Mouse (Mus musculus) gastrocnemius, postnatal 14 days (tissue): ENCODE results near the gene Eif2d. TPM values are rescaled to one million over a fixed set of nuclear protein-coding genes. Genes with fewer than 3 reads are reported as not detected.

Experiments
- DNase-seq: peaks from one replicate; pipeline ENCODE4 v3.0.0; 2021; ENCODE audit warnings: mixed read lengths
- intact Hi-C: fragments of 180-260 bp; cut with DNase I; formaldehyde crosslinking; loops from one replicate; pipeline ENCODE4 v1.15.1; 2025; ENCODE audit warnings: low total_unique reads
- total RNA-seq, 2 experiments: library from RNA; stranded (reverse); gene quantifications; 2 replicates each; pipeline ENCODE4 v1.2.3; 2021

Eif2d gene
- total RNA-seq, 2 experiments from 2014 or later, result 23.1 to 26.1 TPM

DNA sequence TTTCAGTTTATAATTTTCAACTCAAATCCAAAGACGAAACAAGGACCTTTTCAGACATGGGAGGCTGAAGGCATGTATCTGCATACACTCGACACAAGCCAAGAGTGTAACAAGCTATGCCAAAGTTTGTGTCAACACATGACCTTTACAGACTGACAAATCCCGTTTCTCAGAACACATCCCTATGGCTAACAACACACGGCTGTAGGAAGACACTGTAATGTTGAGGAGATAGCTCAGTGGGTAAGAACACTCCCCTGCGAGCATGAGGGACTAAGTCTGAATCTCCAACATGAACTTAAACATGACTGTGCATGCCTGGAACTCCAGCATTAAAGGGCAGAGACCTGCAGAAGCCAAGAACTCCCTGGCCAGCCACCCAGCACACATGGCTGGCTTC, 53.4 kb downstream of the Eif2d start:
- intact Hi-C loops, result no loop called here

GRCm38 (mm10) chr1:131207531-131207930, 54.5 kb downstream of the Eif2d start:
- peak; percentile 77 for DNase-seq
- intact Hi-C loops, result no loop called here

More for the DNA sequence above, 53.4 kb downstream of the Eif2d start:
- no peak for DNase-seq

- DNase-seq, result no peak
- intact Hi-C loops, result no loop called here
Measured at GRCm38 (mm10) chr1:131208081-131208480, 55.1 kb downstream of the Eif2d start.

DNA sequence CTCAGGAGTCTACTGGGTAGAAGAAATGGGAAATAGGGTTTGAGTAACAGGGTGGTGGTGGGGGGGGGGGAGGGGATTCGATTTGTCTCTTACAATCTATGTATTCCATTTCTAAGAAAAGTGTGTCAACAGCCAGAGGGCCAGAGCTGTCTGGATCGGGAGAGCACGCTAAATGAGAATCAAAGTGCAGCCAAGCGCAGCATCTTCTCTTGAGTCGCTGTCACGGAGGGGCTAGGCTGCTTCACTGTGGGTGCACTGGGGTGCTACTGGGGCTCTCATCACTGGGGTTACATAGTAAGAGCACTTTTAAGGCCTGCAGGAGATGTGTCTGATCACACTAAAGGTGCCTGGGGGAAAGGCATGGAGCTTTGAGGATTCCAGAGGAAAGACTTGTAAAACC, 55.8 kb downstream of the Eif2d start:
- no peak for DNase-seq
- intact Hi-C loops, result no loop called here

- intact Hi-C loops, result no loop called here
- peak; percentile 38 for DNase-seq
Measured at GRCm38 (mm10) chr1:131209971-131210426, 57.0 kb downstream of the Eif2d start.

GRCm38 (mm10) chr1:131211655-131212054, 58.7 kb downstream of the Eif2d start:
- intact Hi-C loops, result no loop called here
- no peak for DNase-seq

- intact Hi-C loops, result no loop called here
Measured at GRCm38 (mm10) chr1:131212956-131213355, 60.0 kb downstream of the Eif2d start.

DNA sequence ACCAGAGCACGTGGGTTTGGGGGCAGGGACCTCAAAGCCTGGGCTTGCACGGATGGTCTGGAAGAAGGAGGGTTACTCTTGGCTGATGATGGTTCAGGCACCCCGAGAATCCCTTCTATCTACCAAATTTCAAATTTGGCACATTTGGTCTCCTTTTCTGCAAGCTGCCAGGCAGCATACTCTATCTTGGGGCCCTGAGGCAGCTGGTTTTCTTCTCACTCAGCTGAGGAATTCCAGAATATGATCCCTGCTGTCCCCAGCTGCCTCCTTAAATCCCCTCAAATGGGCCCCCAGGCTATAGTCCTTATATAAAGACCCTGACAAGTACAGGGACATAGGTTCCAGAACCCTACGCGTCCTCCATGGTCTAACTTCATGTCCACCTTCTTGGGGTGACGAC, 60.4 kb downstream of the Eif2d start:
- intact Hi-C loops, result no loop called here
- DNase-seq, result no peak

More at GRCm38 (mm10) chr1:131212956-131213355, 60.0 kb downstream of the Eif2d start:
- DNase-seq, result no peak

DNA sequence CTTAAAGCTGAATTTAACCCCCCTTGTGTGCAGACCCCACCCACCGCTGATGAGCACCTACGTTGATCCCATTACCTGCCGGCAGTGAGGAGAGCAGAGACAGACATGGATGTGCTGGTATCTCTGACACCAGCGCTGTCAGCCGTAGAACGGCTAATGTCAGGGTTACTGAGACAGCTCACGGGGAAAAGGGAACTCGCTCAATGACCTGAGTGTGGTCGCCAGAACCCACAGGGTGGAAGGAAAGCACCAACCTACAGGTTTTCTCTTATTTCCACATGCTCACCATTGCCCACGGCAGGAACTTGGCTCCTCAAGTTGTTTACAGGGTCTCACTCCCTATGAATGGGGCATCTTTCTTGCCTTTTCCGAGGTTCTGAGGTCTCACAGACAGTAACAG, 66.0 kb downstream of the Eif2d start:
- intact Hi-C loops, result no loop called here
- DNase-seq, result no peak

GRCm38 (mm10) chr1:131221822-131222590, 69.0 kb downstream of the Eif2d start:
- intact Hi-C loops, result no loop called here
- no peak for DNase-seq

DNA sequence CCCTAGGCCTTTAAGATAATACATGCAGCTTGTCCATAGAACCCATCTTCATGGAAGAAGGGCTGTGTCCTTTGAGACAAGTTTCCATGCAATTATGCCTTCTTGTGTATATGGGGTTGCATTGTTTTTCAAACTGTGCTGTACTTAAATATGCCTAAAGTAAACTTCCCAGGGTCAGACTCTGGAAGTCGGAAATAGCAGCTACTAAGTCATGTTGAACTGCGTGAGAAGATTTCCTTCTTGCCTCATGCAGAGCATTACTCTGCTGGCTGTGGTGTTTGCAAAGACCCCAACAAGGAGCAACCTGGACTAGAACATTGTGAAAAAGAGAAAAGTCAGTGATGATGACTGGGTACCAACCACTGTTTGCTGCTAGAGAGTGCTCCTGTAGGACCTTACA, 70.4 kb downstream of the Eif2d start:
- DNase-seq, result no peak
- intact Hi-C loops, result no loop called here

- no peak for DNase-seq
- intact Hi-C loops, result no loop called here
Measured at GRCm38 (mm10) chr1:131224848-131225471, 72.0 kb downstream of the Eif2d start.

GRCm38 (mm10) chr1:131228225-131228624, 75.2 kb downstream of the Eif2d start:
- intact Hi-C loops, result no loop called here
- DNase-seq, result no peak

DNA sequence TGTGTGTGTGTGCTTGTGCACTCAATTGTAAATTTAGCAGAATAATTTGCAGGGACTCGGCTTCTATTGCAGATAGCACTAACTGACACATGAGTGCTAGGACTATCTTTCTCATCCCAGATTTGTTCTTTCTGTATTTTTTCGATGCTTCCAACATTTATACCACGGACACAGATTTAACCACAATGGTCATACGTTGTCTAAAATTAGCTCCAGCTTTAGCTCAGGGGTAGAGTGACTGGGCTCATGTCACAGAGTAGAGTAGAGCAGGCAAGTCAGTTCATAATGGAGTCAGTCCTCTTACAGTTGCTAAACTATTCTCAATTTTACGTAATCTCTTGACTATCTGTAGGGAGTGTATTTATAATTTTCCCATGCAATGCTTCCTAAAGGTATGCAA, 75.7 kb downstream of the Eif2d start:
- intact Hi-C loops, result no loop called here
- no peak for DNase-seq

- intact Hi-C loops, result no loop called here
- DNase-seq, result no peak
Measured at GRCm38 (mm10) chr1:131233527-131233926, 80.5 kb downstream of the Eif2d start.

- intact Hi-C loops, result no loop called here
- DNase-seq, result no peak
Measured at GRCm38 (mm10) chr1:131236077-131236476, 83.1 kb downstream of the Eif2d start.

Other genes with a start within 250 kb of the Eif2d start
- gene Il20, start 241.7 kb upstream of the Eif2d start, total RNA-seq, result not detected
- gene Il19, start 213.1 kb upstream of the Eif2d start, total RNA-seq, result not detected
- not detected for gene Il10, start 133.3 kb upstream of the Eif2d start, total RNA-seq
- gene Mapkapk2, start 55.4 kb upstream of the Eif2d start, total RNA-seq, result 100 to 1,000 TPM; 151 to 154 TPM
- under 1 TPM; 0.07 to 0.14 TPM for gene Dyrk3, start 14.8 kb upstream of the Eif2d start, total RNA-seq
- 1 to 10 TPM; 1.8 TPM for gene Rassf5, start 92.1 kb downstream of the Eif2d start, total RNA-seq
- gene Ikbke, start 126.4 kb downstream of the Eif2d start, total RNA-seq, result 1 to 10 TPM; 1.8 to 2.1 TPM